Mouse (Mus musculus) lung, embryonic 15.5 days (tissue): ENCODE results near the gene Cdk8. TPM values are rescaled to one million over a fixed set of nuclear protein-coding genes. Genes with fewer than 3 reads are reported as not detected.

ENCODE experiments used
- ATAC-seq: fragments of 200-750 bp; cut with Nextera tagmentation; 2 replicates; pipeline ENCODE4 v1.8.0; 2017; ENCODE audit warnings: moderate number of reproducible peaks, borderline replicate concordance; ENCODE audit not compliant: low FRiP score, low TSS enrichment; ENCODE audit errors: extremely low read depth
- H3K27ac ChIP-seq: fragments of 300-500 bp; sonication (generic); 2 replicates; pipeline ENCODE4 v1.5.1; 2015; ENCODE audit warnings: moderate library complexity, mild to moderate bottlenecking, inconsistent platforms
- H3K27me3 ChIP-seq: fragments of 300-500 bp; sonication (generic); 2 replicates; pipeline ENCODE4 v1.6.1; 2015; ENCODE audit warnings: inconsistent platforms
- H3K36me3 ChIP-seq: fragments of 300-500 bp; sonication (generic); 2 replicates; pipeline ENCODE4 v1.6.1; 2015; ENCODE audit warnings: inconsistent platforms
- H3K4me1 ChIP-seq: fragments of 300-500 bp; sonication (generic); 2 replicates; pipeline ENCODE4 v1.6.1; 2015; ENCODE audit warnings: inconsistent platforms
- H3K4me2 ChIP-seq: fragments of 300-500 bp; sonication (generic); 2 replicates; pipeline ENCODE4 v1.6.1; 2015; ENCODE audit warnings: inconsistent platforms, mild to moderate bottlenecking, moderate library complexity
- H3K4me3 ChIP-seq: fragments of 300-500 bp; sonication (generic); 2 replicates; pipeline ENCODE4 v1.5.1; 2015; ENCODE audit warnings: mild to moderate bottlenecking, inconsistent platforms
- H3K9ac ChIP-seq: fragments of 300-500 bp; sonication (generic); 2 replicates; pipeline ENCODE4 v1.6.1; 2015; ENCODE audit warnings: inconsistent platforms
- H3K9me3 ChIP-seq: fragments of 300-500 bp; sonication (generic); 2 replicates; pipeline ENCODE4 v1.6.1; 2016; ENCODE audit warnings: inconsistent platforms
- WGBS: fragments of 180-500 bp; shearing (Covaris S2); methylation state at CpG from one replicate; pipeline ENCODE4 v1.1.7; 2015; 5-methylcytosine and 5-hydroxymethylcytosine counted together
- polyA plus RNA-seq: library from polyadenylated mRNA; unstranded; fragments of >200 nt; fragmentation: Nextera tagmentation; extraction: Ambion mirVana; gene quantifications from 2 replicates; pipeline ENCODE4 v1.2.1, GENCODE M21; 2015

Cdk8 gene
- polyA plus RNA-seq, 1 experiment from 2014 or later: 16.8 TPM

DNA sequence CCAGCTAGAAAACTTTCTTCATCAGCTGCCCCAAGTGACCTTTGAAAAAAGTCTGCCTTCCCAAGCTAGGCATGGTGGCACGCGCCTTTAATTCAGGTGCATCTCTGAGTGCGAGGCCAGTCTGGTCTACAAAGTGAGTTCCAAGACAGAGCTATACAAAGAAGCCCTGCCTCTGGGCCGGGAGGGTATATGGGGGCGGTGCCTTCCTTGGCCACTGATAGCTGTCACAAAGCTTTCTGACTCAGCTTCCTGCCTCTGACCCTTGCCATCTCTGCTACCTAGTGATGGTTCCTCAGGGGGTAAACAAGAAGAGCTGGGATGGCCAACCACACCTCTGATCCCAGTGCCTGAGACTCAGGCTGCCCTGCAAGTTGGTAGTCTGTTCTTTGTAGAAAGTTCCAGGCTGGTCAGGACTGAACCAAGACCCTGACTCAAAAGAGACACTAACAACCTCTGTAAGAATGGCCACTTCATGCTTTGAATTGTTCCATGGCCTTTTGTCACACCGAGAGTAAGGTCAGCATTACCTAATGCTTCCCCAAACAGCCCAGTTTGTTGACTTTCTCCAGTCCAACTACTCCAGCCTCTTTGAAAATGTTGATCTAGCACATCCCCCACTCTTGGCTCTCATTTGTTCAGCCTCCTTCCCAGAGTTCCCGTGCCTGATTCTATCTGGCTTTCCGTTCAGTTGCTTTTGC, 76.2 kb downstream of the Cdk8 start:
- H3K4me2 ChIP-seq: no peak overlapping the region
- H3K27ac ChIP-seq: 0 out of 2 replicates have a peak overlapping the region, but pooled peaks have one; percentile 15
- H3K4me3 ChIP-seq: no peak overlapping the region
- H3K9me3 ChIP-seq: no peaks in the 10 kb centered on the region
- no peaks in the 10 kb centered on the region for H3K4me1 ChIP-seq
- peaks cover 4% of the 10 kb centered on the region; the same call in 1 of the 2 replicates for H3K36me3 ChIP-seq
- peak; percentile 25; the same call in 1 of the 2 replicates for ATAC-seq
- WGBS: 72% methylated on average over 8 of the region's 8 CpGs
- H3K27me3 ChIP-seq: no peaks in the 10 kb centered on the region
- no peak overlapping the region for H3K9ac ChIP-seq

DNA sequence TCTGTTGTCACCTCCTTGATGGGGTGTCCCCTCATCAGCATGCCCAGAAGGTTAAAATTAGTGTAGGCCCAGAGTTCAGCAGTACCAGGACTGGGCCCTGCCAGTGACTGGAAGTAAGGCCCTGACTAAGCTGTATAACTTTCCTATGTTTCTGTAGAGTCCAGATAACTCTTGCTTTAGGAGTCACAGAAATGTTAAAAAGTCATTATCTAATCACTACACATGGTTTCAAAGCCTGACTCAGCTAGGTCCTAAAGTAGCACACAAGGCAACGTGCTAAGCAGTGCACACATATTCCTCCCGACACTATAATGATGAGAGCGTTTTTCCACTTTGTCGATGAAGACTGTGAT, 76.7 kb downstream of the Cdk8 start:
- 81% methylated on average over 4 of the region's 4 CpGs for WGBS

DNA sequence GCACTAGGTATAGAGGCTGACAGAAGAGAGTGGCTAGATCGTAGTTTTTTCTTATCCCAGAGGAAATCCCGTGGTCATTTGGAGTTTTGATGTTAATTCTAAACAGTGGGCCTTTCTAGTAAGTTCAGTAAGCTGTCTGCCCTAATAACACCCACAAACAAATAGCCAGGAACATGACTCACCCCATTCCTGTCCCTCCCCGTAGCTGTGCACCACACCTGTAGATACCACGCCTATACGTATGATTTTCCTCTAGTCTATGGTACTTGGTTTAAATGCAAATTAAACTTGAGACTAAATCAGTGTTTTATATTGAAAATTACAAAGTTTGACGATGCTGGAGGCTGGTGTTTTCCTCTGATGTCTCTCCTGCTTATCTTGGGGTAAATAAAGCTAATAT, 83.5 kb downstream of the Cdk8 start:
- WGBS: 58% methylated on average over 6 of the region's 6 CpGs
- H3K9ac ChIP-seq: no peak overlapping the region
- no peaks in the 10 kb centered on the region for H3K36me3 ChIP-seq
- H3K27ac ChIP-seq: peak overlapping the region; percentile 68
- no peaks in the 10 kb centered on the region for H3K9me3 ChIP-seq
- H3K4me2 ChIP-seq: peak overlapping the region; percentile 31; the same call in 1 of the 2 replicates
- no peak overlapping the region for H3K4me3 ChIP-seq
- no peak for ATAC-seq
- peaks cover 32% of the 10 kb centered on the region for H3K4me1 ChIP-seq
- H3K27me3 ChIP-seq: no peaks in the 10 kb centered on the region

More for the DNA sequence above, 76.7 kb downstream of the Cdk8 start:
- Histone ChIP-seq H3K9me3 (no peaks in the 10 kb centered on the region), H3K9ac (no peak overlapping the region), H3K4me3 (no peak overlapping the region), H3K27ac (peak overlapping the region; percentile 15; the same call in 1 of the 2 replicates), H3K4me1 (no peaks in the 10 kb centered on the region), H3K4me2 (no peak overlapping the region), H3K36me3 (peaks cover 4% of the 10 kb centered on the region; the same call in 1 of the 2 replicates), H3K27me3 (no peaks in the 10 kb centered on the region)
- peak; percentile 17; the same call in 1 of the 2 replicates for ATAC-seq

DNA sequence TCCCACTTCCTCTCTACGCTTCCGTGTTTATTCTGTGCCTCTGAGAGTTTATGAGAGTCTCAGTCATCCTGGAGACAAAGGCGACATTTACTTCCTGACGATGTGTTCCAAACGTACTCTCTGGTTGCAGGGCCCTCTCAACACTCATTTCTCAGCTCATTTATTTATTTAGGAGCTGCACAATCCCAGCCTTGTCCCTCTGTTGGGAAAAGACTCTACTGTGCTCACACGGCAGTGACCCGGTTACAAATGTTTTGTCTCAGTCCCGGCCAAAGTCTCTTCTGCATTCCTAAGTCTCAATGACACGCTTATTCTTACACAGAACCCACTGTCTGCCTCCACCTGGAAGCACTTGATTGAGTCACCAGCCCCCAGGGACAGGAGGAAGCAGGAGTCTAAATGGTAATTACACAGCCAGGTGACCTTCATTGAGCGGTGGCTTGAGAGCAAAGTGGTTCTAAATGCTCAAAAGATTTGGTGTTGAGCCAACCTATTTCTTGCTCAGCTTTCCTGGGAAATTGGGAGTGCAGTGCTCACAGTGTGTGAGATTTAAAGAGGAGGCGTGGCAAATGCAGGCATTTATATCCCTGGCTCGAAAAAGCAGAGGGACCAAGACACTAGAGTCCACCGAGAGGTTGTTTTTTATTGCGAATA, 84.4 kb downstream of the Cdk8 start:
- Histone ChIP-seq H3K27ac (peak overlapping the region; percentile 68), H3K4me2 (peak overlapping the region; percentile 31; the same call in 1 of the 2 replicates), H3K27me3 (no peaks in the 10 kb centered on the region), H3K9me3 (no peaks in the 10 kb centered on the region), H3K4me1 (peaks cover 32% of the 10 kb centered on the region), H3K36me3 (no peaks in the 10 kb centered on the region), H3K4me3 (no peak overlapping the region), H3K9ac (no peak overlapping the region)
- ATAC-seq: peak; percentile 74
- 18% methylated on average over 14 of the region's 14 CpGs for WGBS

DNA sequence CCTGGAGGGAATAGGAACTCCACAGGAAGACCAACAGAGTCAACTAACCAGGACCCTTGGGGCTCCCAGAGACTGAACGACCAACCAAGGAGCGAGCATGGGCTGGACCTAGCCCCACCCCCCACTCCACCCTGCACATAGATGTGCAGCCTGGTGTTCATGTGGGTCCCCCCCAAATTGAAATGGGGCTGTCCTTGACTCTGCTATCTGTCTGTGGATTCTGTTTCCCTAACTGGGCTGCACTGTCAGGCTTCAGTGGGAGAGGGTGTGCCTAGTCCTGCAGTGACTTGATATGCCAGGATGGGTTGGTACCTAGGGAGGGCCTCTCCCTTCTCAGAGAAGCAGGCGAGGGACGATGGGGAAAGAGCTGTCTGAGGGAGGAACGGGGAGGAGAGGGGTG, 85.3 kb downstream of the Cdk8 start:
- Histone ChIP-seq H3K9ac (no peak overlapping the region), H3K27me3 (no peaks in the 10 kb centered on the region), H3K36me3 (no peaks in the 10 kb centered on the region), H3K27ac (peak overlapping the region; percentile 68), H3K4me1 (peaks cover 32% of the 10 kb centered on the region), H3K9me3 (no peaks in the 10 kb centered on the region), H3K4me2 (no peak overlapping the region), H3K4me3 (no peak overlapping the region)
- 78% methylated on average over 5 of the region's 5 CpGs for WGBS
- ATAC-seq: peak; percentile 68; the same call in 1 of the 2 replicates

DNA sequence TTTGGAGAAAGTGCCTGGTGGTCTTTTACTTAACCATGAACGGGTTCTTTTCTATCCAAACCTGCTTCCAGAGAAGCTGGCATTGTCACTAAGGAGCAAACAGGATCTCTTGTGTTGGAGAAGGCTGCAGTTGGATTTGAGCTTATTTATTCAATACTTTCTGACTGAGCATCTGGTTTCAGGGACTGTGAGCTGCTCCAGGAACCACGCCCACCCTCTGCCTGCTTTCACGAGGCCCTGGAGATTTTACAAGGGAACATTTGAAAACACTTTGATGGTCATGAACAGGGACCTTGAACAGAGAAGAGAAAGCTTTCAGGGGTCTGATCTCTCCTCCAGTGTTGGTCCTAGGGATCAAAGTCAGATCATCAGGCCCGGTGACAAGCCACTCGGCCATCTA, 87.0 kb downstream of the Cdk8 start:
- H3K4me2 ChIP-seq: no peak overlapping the region
- H3K36me3 ChIP-seq: no peaks in the 10 kb centered on the region
- H3K4me3 ChIP-seq: no peak overlapping the region
- no peak for ATAC-seq
- no peak overlapping the region for H3K27ac ChIP-seq
- H3K27me3 ChIP-seq: no peaks in the 10 kb centered on the region
- WGBS: 55% methylated on average over 5 of the region's 5 CpGs
- H3K4me1 ChIP-seq: peaks cover 32% of the 10 kb centered on the region
- no peaks in the 10 kb centered on the region for H3K9me3 ChIP-seq
- H3K9ac ChIP-seq: no peak overlapping the region

DNA sequence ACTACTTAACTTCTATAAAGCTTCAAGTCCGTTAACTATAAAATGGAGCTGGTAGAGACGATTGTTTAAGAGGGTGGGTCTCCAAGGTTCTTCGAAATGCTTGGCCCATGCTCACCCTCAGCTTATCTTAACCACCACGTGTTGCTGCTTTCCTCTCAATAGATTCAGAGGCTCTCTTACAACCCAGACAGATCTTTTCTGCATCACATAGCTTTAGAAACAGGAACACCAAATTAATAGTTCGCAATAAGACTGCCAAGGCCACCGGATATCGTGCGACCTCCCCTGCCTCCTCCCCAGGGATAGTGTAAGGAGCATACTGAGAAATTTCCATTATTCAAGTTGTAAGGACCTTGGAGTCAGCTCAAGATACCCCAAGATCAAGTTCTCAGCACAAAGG, 87.4 kb downstream of the Cdk8 start:
- peaks cover 32% of the 10 kb centered on the region for H3K4me1 ChIP-seq
- H3K27ac ChIP-seq: no peak overlapping the region
- H3K9me3 ChIP-seq: no peaks in the 10 kb centered on the region
- no peak overlapping the region for H3K4me2 ChIP-seq
- no peak for ATAC-seq
- no peak overlapping the region for H3K9ac ChIP-seq
- no peaks in the 10 kb centered on the region for H3K36me3 ChIP-seq
- no peaks in the 10 kb centered on the region for H3K27me3 ChIP-seq
- no peak overlapping the region for H3K4me3 ChIP-seq
- WGBS: 67% methylated on average over 8 of the region's 8 CpGs

DNA sequence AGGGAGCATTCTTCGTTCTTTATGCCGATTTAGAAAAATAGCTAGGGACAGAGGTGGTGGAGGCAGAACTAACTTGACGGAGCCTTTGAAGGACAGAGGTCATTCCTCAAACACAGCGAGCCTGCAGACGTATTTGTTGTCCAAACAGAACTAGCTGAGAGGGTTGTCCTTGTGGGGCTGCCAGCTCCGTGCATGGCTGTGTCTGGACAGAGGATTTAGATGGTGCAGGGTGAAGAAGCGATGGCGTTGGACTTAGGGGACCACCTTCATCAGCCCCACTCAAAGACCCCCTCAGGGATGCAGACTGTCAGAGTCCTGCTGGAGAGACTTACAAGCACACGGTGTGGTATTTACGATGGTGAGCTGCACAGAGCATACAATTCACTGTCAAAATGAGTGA, 97.9 kb downstream of the Cdk8 start:
- H3K36me3 ChIP-seq: no peaks in the 10 kb centered on the region
- H3K4me2 ChIP-seq: no peak overlapping the region
- ATAC-seq: 0 out of 2 replicates have a peak, but pooled peaks have one; percentile 17
- no peaks in the 10 kb centered on the region for H3K27me3 ChIP-seq
- no peak overlapping the region for H3K4me3 ChIP-seq
- 45% methylated on average over 10 of the region's 10 CpGs for WGBS
- H3K4me1 ChIP-seq: no peaks in the 10 kb centered on the region
- no peak overlapping the region for H3K27ac ChIP-seq
- no peak overlapping the region for H3K9ac ChIP-seq
- H3K9me3 ChIP-seq: no peaks in the 10 kb centered on the region

DNA sequence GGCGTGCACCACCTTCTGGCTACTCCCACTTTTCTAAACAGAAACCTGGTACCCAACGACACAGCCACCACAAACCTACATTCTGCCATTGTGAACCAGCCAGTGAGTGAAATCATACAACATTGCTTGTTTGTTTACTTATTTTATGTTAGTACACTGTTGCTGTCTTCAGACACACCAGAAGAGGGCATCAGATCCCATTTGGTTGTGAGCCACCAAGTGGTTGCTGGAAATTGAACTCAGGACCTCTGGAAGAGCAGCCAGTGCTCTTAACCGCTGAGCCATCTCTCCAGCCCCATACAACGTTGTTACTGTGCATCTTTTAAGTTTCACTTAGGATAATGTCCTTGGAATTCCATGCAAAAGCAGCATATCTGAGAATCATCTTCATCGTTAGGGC, 98.5 kb downstream of the Cdk8 start:
- H3K4me3 ChIP-seq: no peak overlapping the region
- no peak overlapping the region for H3K4me2 ChIP-seq
- WGBS: 83% methylated on average over 5 of the region's 5 CpGs
- no peak for ATAC-seq
- no peaks in the 10 kb centered on the region for H3K36me3 ChIP-seq
- no peaks in the 10 kb centered on the region for H3K4me1 ChIP-seq
- H3K27ac ChIP-seq: no peak overlapping the region
- no peaks in the 10 kb centered on the region for H3K9me3 ChIP-seq
- no peak overlapping the region for H3K9ac ChIP-seq
- no peaks in the 10 kb centered on the region for H3K27me3 ChIP-seq

DNA sequence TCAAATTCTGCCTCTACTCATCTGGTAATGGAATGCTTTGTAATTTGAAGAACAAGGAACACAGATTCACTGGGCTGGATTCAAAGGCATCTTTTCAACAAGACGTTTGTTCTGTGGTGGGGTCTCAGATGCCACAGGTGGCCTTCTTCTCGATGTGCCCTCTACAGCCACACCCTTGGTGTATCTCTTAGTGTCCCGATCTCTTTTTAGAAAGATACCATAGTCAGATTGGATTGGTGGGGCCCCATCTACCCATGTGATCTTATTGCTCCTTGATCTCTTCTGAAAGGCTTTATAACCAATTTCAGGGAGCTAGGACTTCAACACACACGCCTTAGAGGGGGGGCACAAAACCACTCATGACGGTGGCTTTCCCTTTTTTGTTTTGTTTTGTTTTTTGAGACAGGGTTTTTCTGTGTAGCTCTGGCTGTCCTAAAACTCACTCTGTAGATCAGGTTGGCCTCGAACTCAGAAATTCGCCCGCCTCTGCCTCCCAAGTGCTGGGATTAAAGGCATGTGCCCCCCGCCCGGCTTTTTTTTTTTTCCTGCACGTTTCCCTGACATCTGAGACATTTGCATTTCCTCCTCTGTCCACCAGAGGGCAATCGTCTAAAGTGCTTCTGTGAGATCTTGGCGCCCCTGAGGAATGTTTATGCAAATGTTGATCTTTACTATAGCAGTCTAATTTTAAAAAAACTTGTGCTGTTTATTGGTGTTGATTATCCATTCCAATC, 99.2 kb downstream of the Cdk8 start:
- no peaks in the 10 kb centered on the region for H3K9me3 ChIP-seq
- ATAC-seq: no peak
- 32% methylated on average over 13 of the region's 13 CpGs for WGBS

DNA sequence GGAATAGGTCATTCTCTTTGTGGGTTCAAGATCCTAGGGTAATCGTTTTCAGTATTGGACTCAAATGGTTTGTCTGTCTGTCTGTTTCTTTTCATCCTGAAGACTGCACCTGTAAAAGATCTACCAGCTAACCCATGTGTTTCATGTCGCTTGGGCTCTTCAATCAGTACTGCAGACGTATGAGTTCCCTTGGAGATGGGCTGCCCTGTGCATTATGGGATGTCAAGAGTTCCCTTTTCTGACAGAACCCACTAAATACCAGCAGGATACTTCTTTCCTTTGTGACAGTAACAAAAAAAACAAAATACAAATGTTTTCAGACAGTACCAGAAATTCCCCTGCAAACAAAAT, 99.7 kb downstream of the Cdk8 start:
- no peaks in the 10 kb centered on the region for H3K27me3 ChIP-seq
- H3K4me3 ChIP-seq: no peak overlapping the region
- ATAC-seq: no peak
- H3K27ac ChIP-seq: no peak overlapping the region
- no peak overlapping the region for H3K4me2 ChIP-seq
- H3K36me3 ChIP-seq: no peaks in the 10 kb centered on the region
- H3K9ac ChIP-seq: no peak overlapping the region
- no peaks in the 10 kb centered on the region for H3K4me1 ChIP-seq
- 35% methylated on average over 3 of the region's 3 CpGs for WGBS
- H3K9me3 ChIP-seq: no peaks in the 10 kb centered on the region

More for the DNA sequence above, 99.2 kb downstream of the Cdk8 start:
- H3K4me1 ChIP-seq: no peaks in the 10 kb centered on the region
- no peaks in the 10 kb centered on the region for H3K36me3 ChIP-seq
- H3K9ac ChIP-seq: no peak overlapping the region
- no peak overlapping the region for H3K4me3 ChIP-seq
- no peaks in the 10 kb centered on the region for H3K27me3 ChIP-seq
- no peak overlapping the region for H3K27ac ChIP-seq
- no peak overlapping the region for H3K4me2 ChIP-seq

DNA sequence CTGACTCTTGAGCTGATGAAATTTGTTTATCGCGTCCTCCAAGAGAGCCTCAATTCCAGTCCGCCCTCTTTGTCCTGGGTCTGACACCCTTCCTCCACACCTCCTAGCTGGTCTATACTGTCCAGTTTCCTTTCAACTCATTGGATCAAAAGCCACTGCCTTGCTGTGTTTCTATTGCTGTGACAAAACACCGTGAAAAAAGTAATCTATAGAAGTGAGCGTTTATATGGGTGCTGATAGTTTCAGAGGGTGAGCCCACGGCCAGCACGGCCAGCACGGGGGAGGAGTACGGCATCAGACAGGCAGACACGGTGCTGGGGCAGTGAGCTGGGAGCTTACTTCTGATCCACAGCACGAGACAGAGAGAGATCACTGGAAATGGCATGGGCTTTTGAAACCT, 100.1 kb downstream of the Cdk8 start:
- Histone ChIP-seq H3K36me3 (no peaks in the 10 kb centered on the region), H3K9me3 (no peaks in the 10 kb centered on the region), H3K4me1 (no peaks in the 10 kb centered on the region), H3K4me2 (no peak overlapping the region), H3K27me3 (no peaks in the 10 kb centered on the region), H3K27ac (no peak overlapping the region), H3K9ac (no peak overlapping the region), H3K4me3 (no peak overlapping the region)
- WGBS: 71% methylated on average over 11 of the region's 11 CpGs
- no peak for ATAC-seq
